Comparison of ENCODE assay signal across 14 mouse cellular contexts in the genomic region with DNA sequence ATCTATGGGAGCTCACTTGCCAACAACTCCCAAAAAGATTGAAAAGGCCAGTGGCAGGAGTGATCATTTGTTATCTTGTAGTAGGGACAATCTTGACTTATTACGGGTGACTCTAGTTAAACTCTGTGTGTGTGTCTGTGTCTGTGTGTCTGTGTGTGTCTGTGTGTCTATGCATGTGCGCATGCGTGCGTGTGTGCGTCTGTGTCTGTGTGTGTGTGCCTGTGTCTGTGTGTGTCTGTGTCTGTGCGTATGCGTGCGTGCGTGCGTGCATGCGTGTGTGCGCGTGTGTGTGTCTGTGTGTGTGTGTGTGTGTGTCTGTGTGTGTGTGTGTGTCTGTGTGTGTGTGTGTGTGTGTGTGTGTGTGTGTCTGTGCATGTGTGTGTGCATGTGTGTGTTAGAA.
"Had no signal": no experiment of that assay in that cellular context is flagged by ENCODE, and none has a peak within 500 bp of the region (broad histone marks: within the 10 kb centered on the region; RNA-seq: fewer than 3 reads in every experiment).

No protein-coding gene starts in this region.

- ATAC-seq: intestine, embryonic 16.5 days had no signal

- H3K36me3 ChIP-seq: kidney, embryonic 15.5 days; limb, embryonic 13.5 days; stomach, embryonic 15.5 days had no signal

- DNase-seq: kidney, adult 2 months; kidney, postnatal 14 days; layer of hippocampus, adult 9-11 months; layer of hippocampus, postnatal 36 days; left cerebral cortex, postnatal 4 days; lung, adult 18-20 months; retina, postnatal 1 day; thymus, adult 2 months; thymus, postnatal 25 days had no signal

- H3K27ac ChIP-seq: kidney, embryonic 15.5 days; limb, embryonic 13.5 days; liver, embryonic 14.5 days; stomach, embryonic 15.5 days had no signal

- H3K9me3 ChIP-seq: kidney, embryonic 15.5 days; limb, embryonic 13.5 days; stomach, embryonic 15.5 days had no signal

- H3K4me1 ChIP-seq: kidney, embryonic 15.5 days; limb, embryonic 13.5 days; stomach, embryonic 15.5 days had no signal

- H3K9ac ChIP-seq: kidney, embryonic 15.5 days; limb, embryonic 13.5 days; liver, embryonic 14.5 days; stomach, embryonic 15.5 days had no signal

- H3K4me2 ChIP-seq: kidney, embryonic 15.5 days; limb, embryonic 13.5 days; stomach, embryonic 15.5 days had no signal

- H3K4me3 ChIP-seq: kidney, embryonic 15.5 days; limb, embryonic 13.5 days; stomach, embryonic 15.5 days had no signal

- H3K27me3 ChIP-seq: kidney, embryonic 15.5 days; limb, embryonic 13.5 days; stomach, embryonic 15.5 days had no signal
